16 mouse cellular contexts compared by ENCODE assay signal in the genomic region with DNA sequence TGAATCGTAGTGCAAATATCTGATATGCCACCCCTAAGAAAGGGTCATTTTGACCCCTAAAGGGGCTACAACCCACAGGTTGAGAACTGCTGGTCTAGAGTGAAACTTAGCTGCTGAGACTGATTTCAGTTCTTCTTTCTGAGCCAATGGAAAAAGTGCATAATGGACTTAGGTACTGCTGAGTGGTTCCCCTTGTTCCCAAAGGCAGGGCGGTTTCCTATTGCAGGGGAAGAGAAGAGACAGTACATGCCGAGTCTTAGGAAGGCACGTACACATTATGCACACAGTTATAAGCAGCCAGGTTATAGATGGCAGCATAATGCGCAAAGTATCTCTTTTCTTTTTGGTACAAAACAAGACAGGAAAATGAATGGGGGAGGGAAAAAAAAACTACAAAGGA. TPM values are rescaled to one million over a fixed set of nuclear protein-coding genes. Genes with fewer than 3 reads are reported as not detected.
"Had no signal": no experiment of that assay in that cellular context is flagged by ENCODE, and none has a peak within 500 bp of the region (broad histone marks: within the 10 kb centered on the region; RNA-seq: fewer than 3 reads in every experiment).

No protein-coding gene starts in this region.

- DNase-seq: lung, adult 18-20 months; lung, embryonic 14.5 days; lung, postnatal 10 days; lung, postnatal 4 days; midbrain, embryonic 14.5 days; right cerebral cortex, postnatal 14 days; thymus, adult 18-20 months; thymus, postnatal 14 days; thymus, postnatal 36 days had no signal

- H3K27ac ChIP-seq: midbrain, embryonic 10.5 days; midbrain, embryonic 12.5 days; neural tube, embryonic 13.5 days; neural tube, embryonic 15.5 days; stomach, embryonic 15.5 days had no signal

- H3K27me3 ChIP-seq: midbrain, embryonic 12.5 days; neural tube, embryonic 15.5 days; stomach, embryonic 15.5 days had no signal

- H3K4me1 ChIP-seq: midbrain, embryonic 12.5 days; stomach, embryonic 15.5 days had no signal

- H3K36me3 ChIP-seq: midbrain, embryonic 12.5 days; neural tube, embryonic 13.5 days; neural tube, embryonic 15.5 days; stomach, embryonic 15.5 days had no signal

- H3K9ac ChIP-seq: lung, embryonic 14.5 days; midbrain, embryonic 12.5 days; neural tube, embryonic 13.5 days; neural tube, embryonic 15.5 days; stomach, embryonic 15.5 days had no signal

- H3K9me3 ChIP-seq: midbrain, embryonic 12.5 days; neural tube, embryonic 13.5 days; neural tube, embryonic 15.5 days; stomach, embryonic 15.5 days had no signal

- H3K4me2 ChIP-seq: lung, embryonic 14.5 days; midbrain, embryonic 12.5 days; neural tube, embryonic 13.5 days; neural tube, embryonic 15.5 days; stomach, embryonic 15.5 days had no signal

- H3K4me3 ChIP-seq: midbrain, embryonic 10.5 days; midbrain, embryonic 12.5 days; myocyte; neural tube, embryonic 13.5 days; neural tube, embryonic 15.5 days; stomach, embryonic 15.5 days had no signal

- ATAC-seq: midbrain, embryonic 16.5 days had no signal

RNA-seq across cellular contexts. Expression of a gene that starts 13.1 kb away (rescaled TPM):
- polyA plus RNA-seq: myocyte had no signal
